Mouse (Mus musculus) lung, adult 2 months (tissue): ENCODE measurements around the gene Coa4. TPM values are rescaled to one million over a fixed set of nuclear protein-coding genes. Genes with fewer than 3 reads are reported as not detected.
A peak's percentile ranks its signal among the peaks of the same experiment; 100 is the strongest.

Source experiments
- DNase-seq: peaks from one replicate; pipeline ENCODE4 v3.0.0; 2022
- H3K4me1 ChIP-seq: fragments of 200-500 bp; 2 replicates; pipeline ENCODE4 v1.6.1; 2011; ENCODE audit warnings: low read length; ENCODE audit not compliant: control insufficient read depth, insufficient read depth
- H3K4me3 ChIP-seq: fragments of 200-500 bp; replicated peaks from 2 replicates; pipeline ENCODE3; 2011; ENCODE audit warnings: low read depth, mild to moderate bottlenecking, control low read depth, low read length; ENCODE audit errors: extremely low read depth
- CTCF ChIP-seq: fragments of 200-500 bp; IDR thresholded peaks from 2 replicates; pipeline ENCODE4 v1.5.1; 2011; ENCODE audit warnings: mild to moderate bottlenecking, low read length, control low read depth; ENCODE audit not compliant: insufficient read depth
- POLR2A ChIP-seq: fragments of 200-500 bp; IDR thresholded peaks from 2 replicates; pipeline ENCODE4 v1.6.1; 2011; ENCODE audit warnings: low read depth, mild to moderate bottlenecking, control low read depth, low read length, borderline replicate concordance; ENCODE audit errors: extremely low read depth
- WGBS: fragments of 180-500 bp; shearing (Covaris S2); methylation state at CpG from one replicate; pipeline ENCODE4 v1.1.7; 2018; 5-methylcytosine and 5-hydroxymethylcytosine counted together
- polyA plus RNA-seq: library from polyadenylated mRNA; depleted of rRNA; stranded (reverse); fragments of >200 nt; gene quantifications from 2 replicates; pipeline ENCODE4 v1.2.3, GENCODE M21; 2012; rRNA removed

The Coa4 gene
- 8.5 and 9.0 TPM in 2 replicates for polyA plus RNA-seq

- H3K4me1 ChIP-seq = peaks cover 3% of the 10 kb centered on the region
- H3K4me3 ChIP-seq = peak within 1 kb of the TSS; percentile 96
- no peak for TF ChIP-seq CTCF
- TF ChIP-seq POLR2A = peak; percentile 78
- peak; percentile 81 for DNase-seq
- WGBS = under 1% methylated on average over 33 of the region's 33 CpGs
These were observed at the start of gene Coa4 for GRCm38 (mm10) chr7:100536804-100537518. TSS of gene Coa4 (plus strand) at chr7:100537071.

- H3K4me3 ChIP-seq = no peak overlapping the region
- no peak for DNase-seq
- 56% methylated on average over 2 of the region's 2 CpGs for WGBS
- TF ChIP-seq POLR2A (no peak), CTCF (no peak)
- H3K4me1 ChIP-seq = peaks cover 2% of the 10 kb centered on the region; the same call in 1 of the 2 replicates
These were observed 49.6 kb upstream of the Coa4 start for GRCm38 (mm10) chr7:100487301-100487700.

- 41% methylated on average over 10 of the region's 10 CpGs for WGBS
- Histone ChIP-seq H3K4me3 (no peak overlapping the region), H3K4me1 (peaks cover 2% of the 10 kb centered on the region; the same call in 1 of the 2 replicates)
- DNase-seq = no peak
- TF ChIP-seq CTCF (no peak), POLR2A (no peak)
These were observed 48.3 kb upstream of the Coa4 start for GRCm38 (mm10) chr7:100488474-100489048.

- peak; percentile 32; the same call in 1 of the 2 replicates for TF ChIP-seq POLR2A
- TF ChIP-seq CTCF = 0 out of 2 replicates have a peak, but pooled peaks have one; percentile 3
- 5% methylated on average over 36 of the region's 36 CpGs for WGBS
- H3K4me1 ChIP-seq = peaks cover 19% of the 10 kb centered on the region
- peak overlapping the region; percentile 95 for H3K4me3 ChIP-seq
- no peak for DNase-seq
These were observed 44.3 kb upstream of the Coa4 start for GRCm38 (mm10) chr7:100492391-100493116.

- peak; percentile 97 for DNase-seq
- peaks cover 19% of the 10 kb centered on the region for H3K4me1 ChIP-seq
- TF ChIP-seq POLR2A (peak; percentile 99), CTCF (no peak)
- WGBS = 0% methylated on average over 26 of the region's 27 CpGs
- peak within 1 kb of the TSS; percentile 95 for H3K4me3 ChIP-seq
These were observed 43.8 kb upstream of the Coa4 start, which contains the start of gene Ucp2 for GRCm38 (mm10) chr7:100493117-100493483. TSS of gene Ucp2 (plus strand) at chr7:100493337.

GRCm38 (mm10) chr7:100493484-100494414 lies 43.1 kb upstream of the Coa4 start:
- peak; percentile 58; the same call in 1 of the 2 replicates for TF ChIP-seq POLR2A
- TF ChIP-seq CTCF = no peak
- peak; percentile 58 for DNase-seq
- WGBS = 12% methylated on average over 19 of the region's 19 CpGs
- Histone ChIP-seq H3K4me1 (peaks cover 19% of the 10 kb centered on the region), H3K4me3 (peak overlapping the region; percentile 95)

GRCm38 (mm10) chr7:100494415-100494831 lies 42.4 kb upstream of the Coa4 start:
- TF ChIP-seq POLR2A (peak; percentile 65; the same call in 1 of the 2 replicates), CTCF (no peak)
- H3K4me1 ChIP-seq = peaks cover 19% of the 10 kb centered on the region
- DNase-seq = no peak
- peak overlapping the region; percentile 95 for H3K4me3 ChIP-seq
- WGBS = 41% methylated on average over 7 of the region's 7 CpGs

- Histone ChIP-seq H3K4me1 (peaks cover 19% of the 10 kb centered on the region), H3K4me3 (peak overlapping the region; percentile 62)
- 20% methylated on average over 8 of the region's 8 CpGs for WGBS
- DNase-seq = no peak
- TF ChIP-seq CTCF = no peak
These were observed 41.8 kb upstream of the Coa4 start for GRCm38 (mm10) chr7:100495042-100495441.
